Mouse (Mus musculus) heart, postnatal 4 days (tissue): ENCODE measurements around the gene Shcbp1. TPM values are rescaled to one million over a fixed set of nuclear protein-coding genes. Genes with fewer than 3 reads are reported as not detected.
"Not testable (repeated sequence)": the region's sequence is repeated elsewhere in the genome, so short reads cannot be mapped to it uniquely, and the experiment has no call there.

Source experiments
- DNase-seq: peaks from one replicate; pipeline ENCODE4 v3.0.0; 2021
- total RNA-seq, 2 experiments: library from RNA; stranded (reverse); gene quantifications; 2 replicates each; pipeline ENCODE4 v1.2.3; 2021

Gene Shcbp1
- total RNA-seq: 10 to 100 TPM; 18.4 to 21.2 TPM

DNA sequence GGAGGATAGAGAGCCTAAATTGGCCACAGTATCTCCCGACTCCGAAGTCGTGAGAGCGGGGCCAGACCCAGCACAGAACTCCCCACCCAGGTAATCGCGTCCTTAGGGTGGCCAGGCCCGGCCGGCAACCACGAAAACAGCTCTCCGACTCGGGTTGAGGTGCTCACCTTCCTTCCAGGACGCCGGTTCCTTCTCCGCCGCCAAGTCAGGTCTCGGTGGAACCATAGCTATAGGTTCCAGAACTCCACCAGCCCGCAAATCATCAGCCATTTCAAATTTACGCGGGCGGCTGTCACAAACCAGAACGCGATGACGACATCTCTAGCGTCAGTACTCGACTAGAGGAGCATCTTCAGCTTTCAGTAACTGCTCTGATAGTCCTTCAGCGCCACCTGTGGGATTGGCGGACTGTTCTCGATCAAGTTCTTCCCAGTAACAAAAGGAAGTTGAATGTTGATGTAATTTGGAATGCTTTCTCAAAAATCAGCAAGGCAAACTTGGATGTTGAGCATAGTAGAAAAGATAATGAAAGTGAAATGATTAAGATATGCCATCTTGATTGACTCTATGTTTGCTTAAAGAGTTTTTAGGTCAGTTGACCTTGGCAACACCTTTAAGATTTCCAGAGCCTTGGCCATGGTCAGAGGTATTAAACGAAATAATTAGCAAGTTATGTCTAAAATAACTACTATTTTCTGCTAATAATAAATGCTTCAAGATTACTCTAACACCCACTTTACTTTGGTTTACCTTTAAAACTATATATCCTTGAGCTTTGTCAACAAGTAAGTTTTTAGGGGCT, at the start of gene Shcbp1:
TSS of gene Shcbp1 (minus strand) at position 314 of the 802 bp plus-strand sequence.
- DNase-seq: peak; percentile 93

- DNase-seq: no peak
Measured at GRCm38 (mm10) chr8:4808831-4809230, 29.5 kb upstream of the Shcbp1 start.

GRCm38 (mm10) chr8:4800524-4801122, 21.3 kb upstream of the Shcbp1 start:
- DNase-seq: peak; percentile 50

DNA sequence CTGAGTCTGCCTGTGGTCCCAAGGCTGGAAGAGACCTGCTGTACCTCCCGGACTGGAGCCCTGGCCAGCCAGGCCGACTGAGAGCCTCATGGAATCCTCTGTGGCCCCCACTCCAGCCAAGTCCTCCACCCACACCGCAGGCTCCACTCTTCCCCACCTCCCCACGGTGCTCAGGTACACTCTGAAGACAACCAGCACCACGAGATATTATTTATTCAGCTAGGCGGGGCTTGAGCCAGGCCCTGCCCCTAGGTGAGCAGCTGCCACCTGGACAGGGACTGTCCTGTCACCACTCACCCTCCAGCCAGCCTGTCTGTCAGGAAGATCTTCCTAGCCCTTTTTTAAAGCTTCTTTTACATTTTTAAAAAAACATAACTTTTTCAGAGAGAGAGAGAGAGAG, 1.1 kb downstream of the Shcbp1 start:
- DNase-seq: no peak

- no peak for DNase-seq
Measured at GRCm38 (mm10) chr8:4764751-4765150, 14.6 kb downstream of the Shcbp1 start.

DNA sequence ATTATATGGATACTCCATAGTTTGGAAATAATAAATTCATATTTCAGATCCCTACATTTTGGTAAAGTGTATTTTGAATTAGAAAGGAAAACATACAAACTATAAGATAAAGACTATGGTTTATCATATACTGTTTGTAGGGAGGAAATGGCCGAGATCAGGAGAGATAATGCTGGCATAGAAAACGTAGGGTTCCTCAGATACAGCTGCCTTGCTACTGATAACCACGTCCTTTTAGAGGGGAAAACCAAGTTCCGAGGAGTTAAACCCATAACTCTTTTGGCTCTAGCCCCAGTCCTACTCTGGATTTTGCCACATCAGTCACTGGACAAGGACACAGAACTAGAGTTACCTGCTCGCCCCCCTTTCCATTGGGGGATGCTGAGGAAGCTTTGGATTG, 26.3 kb downstream of the Shcbp1 start:
- DNase-seq: no peak

GRCm38 (mm10) chr8:4730942-4731341, 48.4 kb downstream of the Shcbp1 start:
- DNase-seq: no peak

DNA sequence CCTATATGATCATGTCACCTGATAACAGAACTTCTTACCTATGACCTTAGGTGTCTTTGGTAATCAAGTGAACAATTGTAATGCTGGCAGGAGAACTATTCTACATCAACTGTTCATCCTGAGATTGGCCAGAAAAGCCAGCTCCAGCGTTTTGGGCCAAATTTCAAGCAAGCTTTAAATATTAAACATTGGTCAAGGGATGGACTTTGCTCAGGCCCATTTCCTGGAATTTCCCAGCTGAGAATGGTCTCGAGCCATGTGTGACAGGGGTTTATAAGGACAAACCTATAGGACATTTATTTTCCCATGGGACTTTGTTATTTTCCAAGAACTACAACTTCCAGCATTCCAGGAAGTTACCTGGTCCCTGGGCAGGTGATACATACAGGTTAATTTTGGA, 63.8 kb downstream of the Shcbp1 start:
- no peak for DNase-seq

DNA sequence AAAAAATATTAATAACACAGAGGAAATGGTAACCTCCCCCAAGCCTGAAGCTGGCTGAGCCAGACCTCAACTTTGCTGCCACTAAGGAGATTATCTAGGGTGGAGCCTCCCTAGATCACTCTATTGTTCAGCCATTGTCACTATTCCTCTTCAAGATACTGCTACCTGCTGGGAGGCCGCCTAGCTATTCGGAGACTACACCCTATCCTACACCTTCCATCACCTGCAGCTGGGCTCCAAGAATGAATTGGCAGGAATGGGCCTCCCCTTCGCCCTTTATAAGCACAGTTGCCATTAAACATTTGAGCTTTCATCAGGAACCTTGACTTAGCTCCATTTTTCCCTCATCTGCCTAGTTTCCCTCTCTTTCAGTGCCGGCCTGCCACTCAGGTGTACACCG, 71.0 kb downstream of the Shcbp1 start:
- DNase-seq: not testable (repeated sequence)

GRCm38 (mm10) chr8:4707916-4708315, 71.5 kb downstream of the Shcbp1 start:
- DNase-seq: not testable (repeated sequence)

DNA sequence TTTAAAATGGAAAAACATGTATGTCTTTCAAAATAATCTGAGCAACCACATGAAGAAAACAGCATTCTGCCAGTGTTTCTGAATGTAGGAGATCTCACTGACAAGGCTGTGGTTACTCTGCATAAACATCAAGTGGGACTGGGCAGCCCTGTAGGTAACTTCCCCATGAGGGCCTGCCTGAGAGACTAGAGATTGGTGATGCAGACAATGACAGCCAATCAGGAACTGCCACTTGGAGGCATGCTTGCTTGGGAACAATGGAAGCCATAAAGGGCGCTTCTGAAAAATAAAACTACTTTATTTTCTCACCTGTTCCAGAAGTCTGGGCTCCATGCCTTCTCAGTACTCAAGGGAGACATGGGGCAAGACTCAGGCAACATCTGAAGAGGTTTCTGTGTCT, 87.7 kb downstream of the Shcbp1 start:
- no peak for DNase-seq

Other genes with a start within 250 kb of the Shcbp1 start
- 10 to 100 TPM in 1 of 2 experiments, 1 to 10 TPM in 1; 8.9 to 10.9 TPM for gene Zfp958, start 166.4 kb downstream of the Shcbp1 start, total RNA-seq